Mouse (Mus musculus) thymus, adult 2 months (tissue): ENCODE results near the gene 2210010C04Rik.

Experiments
- CTCF ChIP-seq: fragments of 200-500 bp; IDR thresholded peaks from 2 replicates; pipeline ENCODE4 v1.5.1; 2012; ENCODE audit warnings: mild to moderate bottlenecking, control low read depth, low read length, moderate library complexity, borderline replicate concordance; ENCODE audit not compliant: control insufficient read depth, poor library complexity, insufficient read depth; ENCODE audit errors: extremely low read depth
- POLR2A ChIP-seq: fragments of 200-500 bp; IDR thresholded peaks from 2 replicates; pipeline ENCODE4 v1.6.1; 2012; ENCODE audit warnings: mild to moderate bottlenecking, low read length, control low read depth, moderate library complexity; ENCODE audit not compliant: control insufficient read depth, poor library complexity, insufficient read depth; ENCODE audit errors: extremely low read depth

GRCm38 (mm10) chr6:41062081-41062480 is 26.8 kb upstream of the 2210010C04Rik start:
- TF ChIP-seq POLR2A (no peak), CTCF (no peak)
